Mouse (Mus musculus) embryonic fibroblast, embryonic 13.5 days (primary cell): ENCODE measurements at regions not wholly inside any gene's neighbourhood (a gene's known extent, or its start where the extent isn't known, plus 50 kb on each side); places are given as distances from the start of the nearest gene placed in this dataset.

Source experiments
- CTCF ChIP-seq: IDR thresholded peaks from 2 replicates; pipeline ENCODE4 v1.5.1; 2011; ENCODE audit warnings: mild to moderate bottlenecking, control low read depth, low read length, moderate library complexity, borderline replicate concordance; ENCODE audit not compliant: insufficient read depth
- POLR2A ChIP-seq: IDR thresholded peaks from 2 replicates; pipeline ENCODE4 v1.6.1; 2011; ENCODE audit warnings: low read depth, mild to moderate bottlenecking, control low read depth, low read length, moderate library complexity

DNA sequence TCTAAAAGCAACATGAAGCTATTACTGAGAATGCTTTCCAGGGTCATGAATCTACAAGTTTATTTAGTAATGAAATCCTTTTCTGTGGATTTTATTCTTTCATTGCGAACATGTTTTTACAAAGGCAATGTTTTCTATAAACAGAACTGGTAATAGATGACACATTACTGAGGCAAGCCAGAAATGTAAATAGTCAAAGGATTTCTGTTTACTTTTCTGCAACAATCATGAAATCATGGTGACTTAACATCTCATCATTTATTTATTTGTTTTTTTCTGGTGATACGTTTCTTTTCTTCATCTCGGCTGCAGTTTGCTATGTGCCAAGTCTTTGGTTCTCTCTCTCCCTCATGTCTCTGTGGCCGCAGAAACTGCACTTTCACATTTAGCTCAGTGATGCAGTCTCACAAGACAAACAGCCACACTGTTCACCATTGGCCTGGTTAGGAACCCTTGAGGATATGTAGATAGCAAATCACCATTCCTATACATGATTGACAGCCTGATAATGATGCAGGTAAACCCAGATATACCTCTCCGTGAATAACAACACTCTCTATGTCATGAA, 462.8 kb downstream of the Ofcc1 start:
- TF ChIP-seq POLR2A (no peak), CTCF (no peak)
